Mouse (Mus musculus): Measurements from ENCODE around the gene Ldb1.

DNA sequence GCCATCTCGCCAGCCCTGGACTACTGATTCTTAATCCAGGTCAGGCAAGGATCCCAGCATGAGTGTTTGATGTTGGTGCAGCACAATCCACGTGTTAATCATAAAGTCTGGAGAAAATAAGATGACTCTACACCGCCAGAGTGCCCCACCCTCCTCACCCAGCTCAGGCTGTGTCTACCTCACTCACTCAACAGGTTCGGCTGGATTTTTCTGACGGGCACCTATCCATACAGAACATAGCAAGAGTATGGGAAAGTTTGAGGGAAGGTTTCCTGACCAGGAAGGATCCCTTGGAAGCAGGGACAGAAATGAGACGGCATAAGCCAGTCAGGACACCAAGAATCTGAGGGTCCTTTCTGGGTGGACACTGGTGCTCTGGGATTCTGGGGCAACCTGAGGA, 20.1 kb downstream of the Ldb1 start:
- no peak for TF ChIP-seq CTCF (conservative IDR thresholded peaks at IDR 0.05 in 1 of 2, IDR thresholded peaks at IDR 0.05 in 1 of 2; ENCODE audit: low read depth in 2 of 2, low read length in 2 of 2)
- TF ChIP-seq POLR2A (IDR thresholded peaks at IDR 0.05; ENCODE audit: low read depth, low read length), result no peak
- TF ChIP-seq IRF4 (IDR thresholded peaks at IDR 0.05; ENCODE audit: low read depth, low read length), result no peak
- no peak for TF ChIP-seq RAD21 (IDR thresholded peaks at IDR 0.05; ENCODE audit: low read depth, low read length)
- no peak for TF ChIP-seq ZMIZ1 (IDR thresholded peaks at IDR 0.05; ENCODE audit: low read depth, low read length)
- TF ChIP-seq MEF2A (IDR thresholded peaks at IDR 0.05; ENCODE audit: borderline replicate concordance, low read depth, low read length), result no peak
- no peak for TF ChIP-seq JUN (IDR thresholded peaks at IDR 0.05; ENCODE audit: insufficient read depth, low read depth, low read length)
- no peak for TF ChIP-seq TCF12 (IDR thresholded peaks at IDR 0.05; ENCODE audit: low read depth, low read length)
- no peak for TF ChIP-seq JUND (conservative IDR thresholded peaks at IDR 0.05; ENCODE audit: low read depth, low read length)
- TF ChIP-seq NRF1 (IDR thresholded peaks at IDR 0.05; ENCODE audit: low read depth, low read length), result no peak
- no peak for TF ChIP-seq BHLHE40 (IDR thresholded peaks at IDR 0.05; ENCODE audit: low read depth, low read length)
- no peak for TF ChIP-seq SMC3 (IDR thresholded peaks at IDR 0.05; ENCODE audit: low read depth, low read length)
- no peak for TF ChIP-seq MXI1 (IDR thresholded peaks at IDR 0.05; ENCODE audit: low read depth, low read length)
